Mouse (Mus musculus) liver, embryonic 15.5 days (tissue): ENCODE measurements around the gene Slc38a2. TPM values are rescaled to one million over a fixed set of nuclear protein-coding genes. Genes with fewer than 3 reads are reported as not detected.
A peak's percentile ranks its signal among the peaks of the same experiment; 100 is the strongest.

ENCODE experiments used
- ATAC-seq: fragments of 200-750 bp; cut with Nextera tagmentation; 2 replicates; pipeline ENCODE4 v1.8.0; 2017; ENCODE audit warnings: moderate number of reproducible peaks, mild to moderate bottlenecking, moderate library complexity; ENCODE audit not compliant: insufficient read depth
- H3K27ac ChIP-seq: fragments of 300-500 bp; sonication (generic); replicated peaks from 2 replicates; pipeline ENCODE4 v1.5.1; 2015; ENCODE audit warnings: mild to moderate bottlenecking, inconsistent platforms
- H3K27me3 ChIP-seq: fragments of 300-500 bp; sonication (generic); 2 replicates; pipeline ENCODE4 v1.6.1; 2015; ENCODE audit warnings: mild to moderate bottlenecking, inconsistent platforms
- H3K36me3 ChIP-seq: fragments of 300-500 bp; sonication (generic); replicated peaks from 2 replicates; pipeline ENCODE4 v1.6.1; 2015; ENCODE audit warnings: moderate library complexity, mild to moderate bottlenecking, inconsistent platforms
- H3K4me1 ChIP-seq: fragments of 300-500 bp; sonication (generic); replicated peaks from 2 replicates; pipeline ENCODE4 v1.6.1; 2015; ENCODE audit warnings: inconsistent platforms
- H3K4me2 ChIP-seq: fragments of 300-500 bp; sonication (generic); 2 replicates; pipeline ENCODE4 v1.6.1; 2015; ENCODE audit warnings: moderate library complexity, mild to moderate bottlenecking, inconsistent platforms
- H3K4me3 ChIP-seq: fragments of 300-500 bp; sonication (generic); replicated peaks from 2 replicates; pipeline ENCODE4 v1.5.1; 2015; ENCODE audit warnings: mild to moderate bottlenecking, inconsistent platforms
- H3K9ac ChIP-seq: fragments of 300-500 bp; sonication (generic); 2 replicates; pipeline ENCODE4 v1.6.1; 2015; ENCODE audit warnings: moderate library complexity, mild to moderate bottlenecking, inconsistent platforms
- H3K9me3 ChIP-seq: fragments of 300-500 bp; sonication (generic); replicated peaks from 2 replicates; pipeline ENCODE4 v1.6.1; 2016; ENCODE audit warnings: inconsistent platforms
- WGBS: fragments of 180-500 bp; shearing (Covaris S2); methylation state at CpG from one replicate; pipeline ENCODE4 v1.1.7; 2015; ENCODE audit warnings: mixed read lengths; ENCODE audit not compliant: insufficient replicate concordance; 5-methylcytosine and 5-hydroxymethylcytosine counted together
- polyA plus RNA-seq: library from polyadenylated mRNA; unstranded; fragments of >200 nt; fragmentation: Nextera tagmentation; extraction: Ambion mirVana; gene quantifications from 2 replicates; pipeline ENCODE4 v1.2.1, GENCODE M21; 2015

Gene Slc38a2
- polyA plus RNA-seq, 1 experiment from 2014 or later, result 33.8 TPM

DNA sequence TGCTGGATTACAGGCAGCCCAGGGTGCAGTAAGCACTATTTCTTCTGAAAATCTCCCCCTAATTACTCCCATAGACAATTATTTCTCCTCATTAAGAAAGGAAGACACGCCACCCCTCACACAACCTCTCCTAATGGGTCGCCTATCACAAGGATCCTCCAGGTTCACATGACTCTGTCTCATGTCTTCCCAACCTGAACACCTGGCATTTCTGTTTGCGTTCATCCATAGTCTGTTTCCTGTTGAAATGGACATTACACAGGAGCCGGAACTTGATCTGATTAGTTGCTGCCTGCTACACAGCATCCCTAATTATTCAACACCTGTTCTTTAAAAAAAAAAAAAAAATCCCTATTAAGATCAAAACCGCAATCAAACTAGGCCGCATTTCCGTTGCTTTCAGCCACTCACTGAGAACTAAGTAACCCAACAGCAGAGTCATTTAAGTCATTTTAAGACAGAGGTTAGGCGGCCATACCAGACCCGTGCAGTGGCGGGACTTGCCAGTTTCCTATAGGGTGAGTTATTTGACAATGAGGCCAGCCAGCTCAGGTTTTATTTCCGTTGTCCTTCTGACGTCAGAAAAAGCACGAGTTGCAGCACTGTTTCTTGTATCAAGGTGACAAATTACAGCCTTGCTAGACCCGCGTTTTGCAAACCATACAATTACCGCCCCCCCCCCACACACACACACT, 59.1 kb downstream of the Slc38a2 start:
- Histone ChIP-seq H3K9ac (peak overlapping the region; percentile 61), H3K27ac (peak overlapping the region; percentile 68; the same call in 1 of the 2 replicates), H3K4me3 (peak overlapping the region; percentile 71), H3K9me3 (no peaks in the 10 kb centered on the region), H3K4me1 (peaks cover 53% of the 10 kb centered on the region), H3K27me3 (peaks cover 7% of the 10 kb centered on the region; the same call in 1 of the 2 replicates), H3K4me2 (peak overlapping the region; percentile 96), H3K36me3 (no peaks in the 10 kb centered on the region)
- 10% methylated on average over 16 of the region's 16 CpGs for WGBS
- 0 out of 2 replicates have a peak, but pooled peaks have one; percentile 11 for ATAC-seq

DNA sequence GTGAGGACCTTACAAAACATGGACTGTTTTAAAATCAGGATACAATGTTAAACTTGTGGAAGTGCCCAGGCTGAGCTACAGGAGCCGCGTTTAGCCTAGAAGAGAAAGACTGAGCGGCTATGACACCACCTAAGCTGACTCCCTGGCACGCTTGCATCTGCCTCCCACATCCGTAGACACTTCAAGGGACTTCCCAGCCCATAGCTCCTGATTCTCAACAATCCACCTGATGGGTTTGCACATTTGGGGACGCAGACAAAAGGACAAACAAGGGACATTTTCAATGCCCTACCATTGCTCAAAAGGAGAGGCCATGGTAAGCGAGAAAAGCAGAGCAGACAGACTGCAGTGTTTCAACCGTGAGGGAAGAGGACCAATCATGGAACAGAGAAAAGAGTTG, 59.9 kb downstream of the Slc38a2 start:
- Histone ChIP-seq H3K27ac (no peak overlapping the region), H3K27me3 (peaks cover 7% of the 10 kb centered on the region; the same call in 1 of the 2 replicates), H3K9ac (no peak overlapping the region), H3K4me2 (peak overlapping the region; percentile 96), H3K4me3 (no peak overlapping the region), H3K36me3 (peaks cover 6% of the 10 kb centered on the region; the same call in 1 of the 2 replicates), H3K9me3 (no peaks in the 10 kb centered on the region), H3K4me1 (peaks cover 53% of the 10 kb centered on the region)
- ATAC-seq, result no peak
- 73% methylated on average over 8 of the region's 8 CpGs for WGBS

DNA sequence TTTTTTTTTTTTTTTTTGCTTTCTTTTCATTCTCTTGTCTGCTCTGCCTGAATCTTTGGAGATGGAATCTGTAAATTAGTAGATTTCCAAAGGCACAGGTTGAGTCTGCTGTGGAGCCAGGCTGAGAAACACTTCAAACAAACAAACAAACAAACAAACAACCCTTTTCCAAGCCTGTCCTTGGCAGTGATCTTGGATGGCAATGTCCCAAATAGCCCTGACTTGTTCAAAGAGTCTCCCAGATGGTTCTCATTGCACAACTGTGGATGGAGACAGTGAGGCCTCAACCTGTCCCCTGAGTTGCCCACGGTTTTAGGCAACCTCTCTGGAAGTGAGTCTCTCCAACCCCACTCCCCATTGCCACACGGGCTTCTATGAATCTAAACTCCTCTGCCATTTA, 60.9 kb downstream of the Slc38a2 start:
- ATAC-seq, result no peak
- WGBS, result 58% methylated on average over 2 of the region's 2 CpGs
- Histone ChIP-seq H3K9ac (no peak overlapping the region), H3K4me2 (no peak overlapping the region), H3K36me3 (peaks cover 12% of the 10 kb centered on the region; the same call in 1 of the 2 replicates), H3K27me3 (peaks cover 7% of the 10 kb centered on the region; the same call in 1 of the 2 replicates), H3K9me3 (no peaks in the 10 kb centered on the region), H3K27ac (no peak overlapping the region), H3K4me3 (no peak overlapping the region), H3K4me1 (peaks cover 53% of the 10 kb centered on the region)

DNA sequence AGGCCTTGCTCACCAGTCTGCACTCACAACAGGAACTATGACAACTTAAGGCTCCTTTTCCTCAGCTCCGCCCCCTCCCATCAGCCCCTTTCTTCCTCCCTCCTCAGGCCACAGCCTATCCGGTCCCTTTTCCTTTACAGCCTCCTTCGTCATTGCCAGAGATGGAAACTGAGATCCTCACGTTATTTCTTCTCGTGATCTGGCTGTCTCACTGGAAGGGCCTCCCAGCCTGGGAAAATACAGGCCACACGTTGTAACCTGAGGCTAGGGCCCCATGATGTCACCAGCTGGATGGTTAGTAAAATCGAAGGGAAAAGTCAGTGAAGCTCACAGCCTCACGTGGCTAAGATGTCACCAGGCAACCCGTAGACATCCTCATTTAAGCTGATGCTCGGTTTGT, 61.4 kb downstream of the Slc38a2 start:
- Histone ChIP-seq H3K4me2 (no peak overlapping the region; the same call in 1 of the 2 replicates), H3K27me3 (peaks cover 6% of the 10 kb centered on the region; the same call in 1 of the 2 replicates), H3K27ac (no peak overlapping the region; the same call in 1 of the 2 replicates), H3K4me3 (no peak overlapping the region), H3K9ac (no peak overlapping the region), H3K9me3 (no peaks in the 10 kb centered on the region), H3K4me1 (peaks cover 50% of the 10 kb centered on the region), H3K36me3 (peaks cover 17% of the 10 kb centered on the region; the same call in 1 of the 2 replicates)
- no peak for ATAC-seq
- 35% methylated on average over 10 of the region's 10 CpGs for WGBS

Other genes starting within 250 kb of the Slc38a2 start
- gene Scaf11, start 238.9 kb downstream of the Slc38a2 start, polyA plus RNA-seq, result 37.8 and 40.1 TPM in 2 replicates
- 14.5 and 18.2 TPM in 2 replicates for gene Slc38a1, start 56.8 kb downstream of the Slc38a2 start, polyA plus RNA-seq